Mouse (Mus musculus) cerebellum, adult 9-11 months (tissue): ENCODE results near the gene Tm4sf5.
"Not testable (repeated sequence)": the region's sequence is repeated elsewhere in the genome, so short reads cannot be mapped to it uniquely, and the experiment has no call there.

ENCODE experiments used
- DNase-seq: peaks from one replicate; pipeline ENCODE4 v3.0.0; 2022

The Tm4sf5 gene

DNA sequence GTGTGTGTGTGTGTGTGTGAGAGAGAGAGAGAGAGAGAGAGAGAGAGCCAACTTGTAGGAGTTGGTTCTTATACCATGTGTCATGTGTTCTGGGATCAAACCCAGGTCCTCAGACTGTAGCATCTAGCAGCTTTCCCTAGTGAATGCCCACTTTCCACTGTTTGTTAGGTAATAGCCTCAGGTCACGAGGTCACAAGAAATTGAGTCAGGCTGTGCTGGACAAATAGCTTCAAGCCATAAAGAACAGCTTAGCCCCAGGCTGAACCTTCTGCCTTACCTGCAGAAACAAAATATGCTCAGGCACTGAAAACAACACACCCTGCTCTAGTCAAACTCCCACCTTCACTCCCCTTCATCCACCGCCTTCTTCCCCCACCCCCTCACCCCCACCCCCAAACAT is 6.2 kb downstream of the Tm4sf5 start:
- no peak for DNase-seq

DNA sequence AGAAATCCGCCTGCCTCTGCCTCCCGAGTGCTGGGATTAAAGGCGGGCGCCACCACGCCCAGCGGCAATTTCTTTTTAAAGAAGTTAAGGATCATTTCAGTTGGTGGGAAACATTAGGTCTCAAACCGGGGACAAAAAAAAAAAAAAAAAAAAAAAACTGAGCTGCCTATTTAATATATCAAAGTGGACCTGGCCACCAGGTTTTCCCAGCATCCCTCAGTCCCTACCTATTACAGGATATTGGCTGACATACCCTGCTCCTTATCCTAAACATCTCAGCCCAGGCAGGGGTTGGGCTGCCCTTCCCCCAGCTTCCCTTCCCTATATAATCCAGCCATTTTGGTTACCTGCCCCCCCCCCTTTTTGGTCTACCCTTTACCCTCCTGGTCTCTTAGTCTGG is 6.8 kb downstream of the Tm4sf5 start:
- no peak for DNase-seq

DNA sequence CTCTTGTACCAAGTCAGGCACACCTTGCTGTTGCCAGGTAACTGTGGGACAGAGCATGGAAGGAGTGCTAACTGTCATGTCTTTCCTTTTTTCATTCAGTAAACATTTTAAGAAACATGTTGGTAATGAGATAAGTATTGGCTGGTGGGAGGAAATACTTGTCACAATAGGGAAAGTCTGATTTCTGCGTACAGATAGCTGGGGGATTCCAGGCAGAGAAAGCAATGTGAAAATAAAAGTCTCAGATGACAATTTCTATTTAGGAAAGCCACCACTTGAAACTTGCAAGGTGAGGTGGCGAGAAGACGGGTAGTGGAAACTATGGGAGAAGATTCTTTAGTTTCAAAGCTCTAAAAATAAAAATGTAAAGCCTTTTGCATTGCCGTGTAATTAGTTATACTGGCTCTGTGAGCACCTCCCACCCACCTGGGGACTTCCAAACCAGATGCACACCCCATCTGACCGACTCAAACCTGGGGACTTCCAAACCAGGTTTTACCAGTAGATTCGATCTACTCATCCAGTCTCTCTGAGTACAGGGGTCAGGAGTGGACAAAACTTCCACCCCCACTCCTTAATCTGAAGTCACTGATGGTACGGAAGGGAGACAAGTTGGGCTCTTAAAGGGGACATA is 7.8 kb downstream of the Tm4sf5 start:
- DNase-seq = no peak

DNA sequence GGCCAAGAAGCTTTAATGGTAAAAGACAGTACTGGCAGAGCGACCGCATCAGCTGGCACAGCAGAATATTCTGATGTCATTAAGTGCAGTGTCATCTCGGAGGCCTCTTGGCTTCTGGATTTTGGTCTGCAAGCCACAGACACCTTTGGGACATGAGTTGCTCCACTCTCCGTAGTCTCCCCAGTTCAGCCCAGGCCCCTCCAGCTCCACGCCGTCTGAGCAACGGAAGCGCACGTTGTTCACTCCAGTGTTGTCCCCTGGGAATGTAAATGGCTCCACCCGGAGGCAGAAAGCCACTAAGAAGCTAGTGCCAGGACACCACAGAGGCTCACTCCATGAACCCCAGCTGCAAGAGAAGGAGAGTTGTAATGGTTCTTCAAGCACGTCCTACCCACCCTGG is 8.5 kb downstream of the Tm4sf5 start:
- no peak for DNase-seq

DNA sequence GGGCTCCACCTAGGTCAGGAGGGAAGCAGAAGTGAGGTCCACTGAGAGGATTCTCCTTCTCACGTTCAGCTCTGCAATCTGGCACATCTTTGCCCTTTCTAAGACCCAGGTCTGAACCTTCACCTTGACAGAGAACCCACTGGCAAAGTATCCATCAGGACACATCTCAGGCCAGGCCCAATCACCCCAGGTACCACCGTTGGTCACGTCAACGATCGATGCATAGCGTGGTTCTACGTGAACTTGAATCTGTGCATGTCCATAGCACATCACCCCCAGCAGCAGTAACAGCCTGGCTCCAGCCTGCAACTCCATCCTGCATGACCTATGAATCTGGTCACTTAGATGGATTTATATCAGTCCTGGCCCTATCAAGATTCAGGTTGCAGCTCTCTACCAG is 9.2 kb downstream of the Tm4sf5 start, which contains the start of gene Vmo1:
Gene Vmo1, minus strand, starts transcription at position 329 of the 400 bp plus-strand sequence.
- DNase-seq = no peak

DNA sequence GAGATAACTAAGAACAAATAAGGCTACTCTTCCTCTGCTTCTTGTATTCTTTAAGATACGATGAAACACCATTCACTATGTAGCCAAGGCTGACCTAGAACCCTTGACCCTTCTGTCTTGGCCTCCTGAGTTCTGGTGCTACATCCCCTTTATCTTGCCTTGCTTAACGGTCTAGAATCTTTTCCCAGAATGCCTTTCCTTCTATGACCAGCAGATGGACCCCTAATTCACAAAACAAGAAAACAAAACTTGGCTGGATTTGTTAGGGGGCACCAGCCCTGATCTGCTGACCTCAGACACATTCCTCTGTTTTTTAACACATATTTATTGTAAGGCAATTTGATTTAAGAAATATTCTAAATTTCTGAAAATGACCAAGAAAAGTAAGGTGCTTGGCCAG is 11.3 kb downstream of the Tm4sf5 start:
- DNase-seq = no peak

- DNase-seq = no peak
Observed at GRCm38 (mm10) chr11:70518436-70518835, 13.4 kb downstream of the Tm4sf5 start.

- no peak for DNase-seq
Observed at GRCm38 (mm10) chr11:70518923-70519322, 13.9 kb downstream of the Tm4sf5 start, which contains the start of gene Gltpd2. Gene Gltpd2 (plus strand): TSS chr11:70519196.

GRCm38 (mm10) chr11:70520178-70520769 is 15.2 kb downstream of the Tm4sf5 start:
- DNase-seq = peak; percentile 41

DNA sequence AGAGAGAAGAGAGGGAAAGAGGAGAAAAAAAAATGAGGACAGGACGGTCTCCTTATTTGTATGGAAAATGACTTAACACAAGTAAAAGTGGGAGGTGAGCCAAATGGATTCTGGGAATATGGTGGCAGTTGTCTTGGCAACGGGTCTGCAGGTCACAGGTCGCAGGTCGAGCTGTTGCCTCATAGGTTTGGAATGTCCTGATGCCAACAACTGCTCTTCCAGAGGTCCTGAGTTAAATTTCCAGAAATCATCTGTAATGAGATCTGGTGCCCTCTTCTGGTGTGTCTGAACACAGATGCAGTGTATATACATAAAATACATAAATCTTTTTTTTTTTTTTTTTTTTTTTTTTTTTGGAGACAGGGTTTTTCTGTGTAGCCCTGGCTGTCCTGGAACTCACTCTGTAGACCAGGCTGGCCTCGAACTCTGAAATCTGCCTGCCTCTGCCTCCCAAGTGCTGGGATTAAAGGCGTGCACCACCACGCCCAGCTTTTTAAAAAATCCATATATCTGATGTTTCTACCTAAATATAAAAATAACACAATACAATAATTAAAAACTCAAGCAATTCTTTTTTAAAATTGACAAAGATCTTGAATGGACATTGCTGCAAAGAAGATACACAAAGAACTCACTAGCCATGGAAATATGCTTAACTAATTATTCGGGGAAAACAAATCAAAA is 18.4 kb downstream of the Tm4sf5 start:
- DNase-seq = not testable (repeated sequence)

- DNase-seq = no peak
Observed at GRCm38 (mm10) chr11:70524782-70525181, 19.7 kb downstream of the Tm4sf5 start.

DNA sequence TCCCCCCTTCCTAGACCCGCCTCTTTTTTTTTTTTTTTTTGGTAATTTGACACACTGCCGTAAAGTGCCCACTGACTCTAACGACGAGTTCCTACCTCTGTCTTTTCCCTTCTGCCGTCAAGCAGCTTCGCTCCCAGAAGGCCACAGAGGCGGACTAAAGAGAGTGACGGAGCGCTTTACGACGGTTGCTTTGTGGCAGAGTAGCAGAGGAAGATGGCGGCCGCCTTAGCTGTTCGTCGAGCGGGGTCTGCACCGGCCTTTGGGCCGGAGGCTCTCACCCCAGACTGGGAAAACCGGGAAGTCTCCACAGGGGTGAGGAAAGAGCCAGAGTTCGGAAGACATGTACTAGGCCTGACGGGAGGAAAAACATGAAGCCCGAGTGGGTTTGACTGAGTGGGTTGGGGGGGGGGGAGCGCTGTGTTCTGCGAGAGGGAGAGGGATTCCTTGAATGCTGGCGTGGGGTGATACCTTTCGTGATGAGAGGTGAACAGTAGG is 20.2 kb downstream of the Tm4sf5 start, which contains the start of gene Psmb6:
Gene Psmb6, plus strand, starts transcription at position 184 of the 495 bp plus-strand sequence.
- peak; percentile 96 for DNase-seq

DNA sequence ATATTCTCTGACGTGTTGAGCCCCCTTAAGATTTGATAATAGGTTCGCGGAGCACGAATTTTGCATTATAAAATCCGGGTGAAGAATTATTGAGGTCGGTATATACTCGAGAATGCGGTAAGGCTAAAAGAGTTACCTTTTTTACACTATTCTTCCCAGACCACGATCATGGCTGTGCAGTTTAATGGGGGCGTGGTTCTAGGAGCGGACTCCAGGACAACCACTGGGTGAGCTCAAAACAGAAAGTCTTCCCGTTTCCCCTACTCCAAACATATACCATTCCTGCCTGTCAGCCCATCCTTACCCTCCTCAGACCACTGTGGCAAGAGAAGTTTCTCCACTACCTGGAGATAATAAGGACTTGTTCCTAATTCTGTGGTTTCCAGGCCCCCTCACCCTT is 20.7 kb downstream of the Tm4sf5 start:
- DNase-seq = peak; percentile 25

DNA sequence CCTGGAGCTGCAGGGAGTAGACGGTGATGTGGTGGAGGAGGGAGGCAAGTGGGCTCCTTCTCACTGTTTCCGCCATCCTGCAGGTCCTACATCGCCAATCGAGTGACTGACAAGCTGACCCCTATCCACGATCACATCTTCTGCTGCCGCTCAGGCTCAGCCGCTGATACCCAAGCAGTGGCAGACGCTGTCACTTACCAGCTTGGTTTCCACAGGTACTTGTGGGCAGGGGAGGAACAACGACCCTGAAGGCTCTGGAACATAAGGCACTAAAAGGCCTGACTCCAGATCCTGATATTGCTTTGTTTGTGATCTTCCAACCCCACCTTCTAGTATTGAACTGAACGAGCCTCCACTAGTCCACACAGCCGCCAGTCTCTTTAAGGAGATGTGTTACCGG is 21.2 kb downstream of the Tm4sf5 start:
- no peak for DNase-seq

- no peak for DNase-seq
Observed at GRCm38 (mm10) chr11:70528610-70529009, 23.6 kb downstream of the Tm4sf5 start.

GRCm38 (mm10) chr11:70531065-70531464 is 26.0 kb downstream of the Tm4sf5 start:
- DNase-seq = not testable (repeated sequence)

DNA sequence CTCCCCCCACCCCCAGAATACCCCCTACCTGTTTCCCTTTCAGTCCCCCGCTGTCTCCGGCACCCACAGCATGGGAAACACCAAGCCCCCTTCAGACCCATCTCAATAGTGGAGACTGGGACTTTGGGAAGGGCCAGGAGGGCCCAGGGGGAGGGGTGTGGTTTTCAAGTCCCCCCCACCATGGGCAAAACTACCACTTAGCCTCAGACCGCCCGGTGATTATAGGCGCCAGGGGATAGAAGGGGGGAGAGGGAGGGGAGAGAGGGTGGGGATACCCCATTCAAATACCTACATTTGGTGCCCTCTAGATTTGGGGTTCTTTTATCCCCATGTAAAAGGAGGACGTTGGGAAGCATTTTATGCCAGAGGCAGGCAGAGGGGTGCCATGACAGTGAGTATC is 27.8 kb downstream of the Tm4sf5 start, which contains the start of gene Gm40193:
Gene Gm40193, minus strand, starts transcription at position 101 of the 400 bp plus-strand sequence.
- DNase-seq = no peak

DNA sequence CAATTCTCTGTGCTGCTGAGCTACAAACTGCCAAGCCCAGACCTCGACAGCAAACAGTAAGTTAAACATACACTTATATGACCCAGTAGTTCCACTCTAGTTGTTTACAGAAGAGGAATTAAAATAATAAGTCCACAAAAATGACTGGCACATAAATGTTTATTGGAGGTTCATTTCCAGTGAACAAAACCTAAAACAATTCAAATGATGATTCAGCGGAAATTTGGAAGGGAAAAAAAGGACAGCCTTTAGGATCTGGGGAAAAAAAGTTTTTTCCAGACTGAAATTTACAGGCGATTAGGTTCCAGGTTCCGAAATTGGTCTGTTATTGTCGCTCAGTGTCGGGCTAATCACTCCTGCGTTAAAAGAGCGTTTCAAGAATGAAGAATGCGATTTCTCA is 34.4 kb downstream of the Tm4sf5 start:
- DNase-seq = no peak

- DNase-seq = peak; percentile 55
Observed at GRCm38 (mm10) chr11:70539877-70540587, 35.0 kb downstream of the Tm4sf5 start, which contains the start of gene Pld2. Gene Pld2 (plus strand): TSS chr11:70540064.

DNA sequence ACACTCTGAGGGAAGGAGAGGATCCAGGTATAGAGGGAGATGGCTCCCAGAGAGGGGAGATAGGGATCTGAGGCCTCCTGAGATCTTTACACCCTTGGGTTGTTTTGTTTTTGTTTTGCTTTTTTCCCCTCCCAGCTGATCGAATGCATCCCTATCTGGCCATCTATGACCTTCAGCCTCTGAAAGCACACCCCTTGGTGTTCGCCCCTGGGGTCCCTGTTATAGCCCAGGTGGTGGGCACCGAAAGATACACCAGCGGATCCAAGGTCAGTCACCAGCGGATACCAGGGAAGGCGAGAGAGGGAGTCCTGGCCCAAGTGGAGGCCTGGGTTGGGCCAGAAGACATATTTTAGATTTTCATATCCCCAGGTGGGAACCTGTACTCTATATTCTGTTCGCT is 35.9 kb downstream of the Tm4sf5 start:
- DNase-seq = no peak

DNA sequence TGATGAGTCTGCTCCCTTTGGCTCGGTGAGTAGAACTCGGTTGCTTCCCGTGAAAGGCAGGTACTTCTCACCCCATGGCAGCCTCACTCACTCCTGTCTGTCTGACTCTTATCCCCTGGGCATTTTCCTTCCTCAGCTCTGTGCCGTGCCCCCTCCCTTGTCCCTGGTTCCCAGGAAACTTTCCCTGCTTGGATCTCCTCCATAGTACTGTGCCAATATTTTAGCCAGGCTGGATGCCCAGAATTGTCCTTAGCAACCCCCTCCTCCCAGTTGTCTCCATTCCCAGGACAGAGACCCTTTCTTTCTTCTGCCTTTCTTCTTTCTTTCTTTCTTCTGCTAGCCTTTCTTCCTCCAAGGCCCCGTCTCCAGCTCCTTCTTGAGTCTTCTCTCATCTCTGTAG is 36.4 kb downstream of the Tm4sf5 start:
- DNase-seq = no peak

- no peak for DNase-seq
Observed at GRCm38 (mm10) chr11:70544496-70544895, 39.5 kb downstream of the Tm4sf5 start.

- no peak for DNase-seq
Observed at GRCm38 (mm10) chr11:70551526-70551925, 46.5 kb downstream of the Tm4sf5 start.
